Mouse (Mus musculus): ENCODE data around the gene Drg2. TPM values are rescaled to one million over a fixed set of nuclear protein-coding genes. Genes with fewer than 3 reads are reported as not detected.
"Not testable (repeated sequence)": the region's sequence is repeated elsewhere in the genome, so short reads cannot be mapped to it uniquely, and the experiment has no call there.

Drg2 gene
- polyA plus RNA-seq, 1 experiment from 2014 or later: 113 TPM

DNA sequence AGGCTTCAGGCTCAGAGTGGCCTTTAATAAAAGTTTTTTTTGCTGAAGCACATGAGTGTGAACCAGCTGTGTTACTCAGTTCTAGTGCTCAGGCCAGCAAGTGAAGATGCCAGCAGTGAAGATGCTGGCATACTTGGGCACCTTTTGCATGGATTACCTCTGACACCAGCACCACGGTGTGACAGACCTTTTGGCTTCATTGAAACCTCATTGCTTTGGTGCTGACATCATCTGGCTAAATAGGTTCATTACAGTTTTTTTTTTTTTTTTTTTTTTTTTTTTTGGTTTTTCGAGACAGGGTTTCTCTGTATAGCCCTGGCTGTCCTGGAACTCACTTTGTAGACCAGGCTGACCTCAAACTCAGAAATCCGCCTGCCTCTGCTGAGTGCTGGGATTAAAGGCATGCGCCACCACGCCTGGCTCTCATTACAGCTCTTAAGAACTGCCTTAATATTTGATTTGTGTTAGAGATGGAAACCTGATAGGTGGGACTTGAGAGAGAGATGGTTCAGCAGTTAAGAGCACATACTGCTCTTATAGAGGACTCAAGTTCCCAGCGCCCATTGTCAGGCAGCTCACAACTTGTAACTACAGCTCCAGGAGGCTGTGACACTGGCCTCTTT is 32.2 kb upstream of the Drg2 start:
- Histone ChIP-seq H3K27me3 (ENCODE audit: control insufficient read depth, insufficient read depth, low read length) (no peaks in the 10 kb centered on the region), H3K36me3 (ENCODE audit: control insufficient read depth, insufficient read depth, low read length) (no peaks in the 10 kb centered on the region), H3K4me1 (replicated peaks; ENCODE audit: control insufficient read depth, insufficient read depth, low read length) (peaks cover 3% of the 10 kb centered on the region; the same call in 1 of the 2 replicates), H3K4me3 (ENCODE audit: low read depth, low read length) (no peak overlapping the region), H3K27ac (ENCODE audit: low read depth, low read length) (no peak overlapping the region), H3K9ac (ENCODE audit: low read depth, low read length) (no peak overlapping the region), H3K9me3 (ENCODE audit: control insufficient read depth, low read length) (no peaks in the 10 kb centered on the region), H3K4me2 (replicated peaks; ENCODE audit: low read depth, low read length) (no peak overlapping the region)
- 70% methylated on average over 5 of the region's 6 CpGs for WGBS
- no peak for ATAC-seq (ENCODE audit: low FRiP score)
- no peak for DNase-seq (ENCODE audit: low spot score)

DNA sequence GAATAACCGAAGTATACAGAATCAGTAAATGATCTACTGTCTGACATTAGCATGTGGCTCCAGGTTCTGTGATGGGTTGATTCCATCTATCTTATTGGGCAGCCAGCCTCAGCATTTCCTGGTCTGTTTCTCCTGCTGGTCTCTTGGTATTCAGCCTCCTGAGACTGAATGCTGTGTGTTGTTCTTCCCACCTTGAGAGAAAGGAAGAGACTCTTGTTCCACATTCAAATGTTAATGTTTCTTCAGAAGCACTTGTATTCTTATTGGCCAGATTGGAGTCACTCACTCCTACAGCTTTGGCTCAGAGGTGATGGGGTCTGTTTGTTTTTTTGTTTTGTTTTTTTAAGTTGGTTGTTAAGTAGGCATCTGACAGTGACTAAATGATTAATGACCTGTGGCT is 31.4 kb upstream of the Drg2 start:
- Histone ChIP-seq H3K4me2 (replicated peaks; ENCODE audit: low read depth, low read length) (no peak overlapping the region), H3K9me3 (ENCODE audit: control insufficient read depth, low read length) (no peaks in the 10 kb centered on the region), H3K27me3 (ENCODE audit: control insufficient read depth, insufficient read depth, low read length) (no peaks in the 10 kb centered on the region), H3K4me3 (ENCODE audit: low read depth, low read length) (no peak overlapping the region), H3K27ac (ENCODE audit: low read depth, low read length) (no peak overlapping the region), H3K9ac (ENCODE audit: low read depth, low read length) (no peak overlapping the region), H3K36me3 (ENCODE audit: control insufficient read depth, insufficient read depth, low read length) (no peaks in the 10 kb centered on the region), H3K4me1 (replicated peaks; ENCODE audit: control insufficient read depth, insufficient read depth, low read length) (peaks cover 3% of the 10 kb centered on the region; the same call in 1 of the 2 replicates)
- WGBS: 50% methylated on average over 1 of the region's 1 CpGs
- ATAC-seq (ENCODE audit: low FRiP score) (no peak), DNase-seq (ENCODE audit: low spot score) (no peak)

DNA sequence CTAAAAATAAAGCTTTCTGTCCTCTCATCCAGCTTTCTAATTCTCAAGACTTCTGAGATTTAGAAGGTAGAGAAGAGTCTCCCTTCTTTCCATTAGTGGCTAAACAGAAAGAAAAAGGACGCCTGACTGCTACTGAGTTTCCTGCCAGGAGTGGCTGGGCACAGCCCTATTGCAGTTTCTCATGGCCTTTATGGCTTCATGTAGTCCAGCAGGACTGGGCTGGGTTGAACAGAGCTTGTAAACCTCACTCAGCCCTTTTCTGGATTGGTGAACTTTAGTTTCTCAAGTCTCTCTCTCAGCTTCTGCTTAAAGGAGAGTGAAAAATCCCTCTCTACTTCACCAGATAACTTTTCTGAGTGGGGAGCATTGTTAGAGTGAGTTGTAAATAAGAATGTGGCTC is 28.0 kb upstream of the Drg2 start:
- 92% methylated on average over 1 of the region's 1 CpGs for WGBS
- Histone ChIP-seq H3K9ac (ENCODE audit: low read depth, low read length) (no peak overlapping the region), H3K36me3 (ENCODE audit: control insufficient read depth, insufficient read depth, low read length) (no peaks in the 10 kb centered on the region)

DNA sequence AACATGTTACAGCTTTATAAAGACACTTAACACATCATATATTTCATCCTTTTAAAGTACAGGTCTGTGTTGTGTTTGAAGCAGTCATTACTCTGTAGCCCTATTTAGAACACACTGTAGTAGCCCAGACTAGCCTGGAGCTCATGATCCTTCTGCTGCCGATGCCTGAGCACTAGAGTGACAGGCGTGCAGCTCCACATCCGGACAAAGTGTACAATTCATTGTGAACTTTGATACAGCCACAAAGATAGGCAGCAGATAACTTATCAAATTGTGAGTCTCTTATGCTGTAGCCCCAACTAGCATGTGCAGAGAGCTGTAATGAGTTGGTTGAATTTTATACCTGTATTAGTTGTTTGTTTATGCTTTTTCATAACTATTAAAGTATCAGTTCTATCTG is 26.8 kb upstream of the Drg2 start:
- no peak for DNase-seq (ENCODE audit: low spot score)
- no peak overlapping the region for H3K4me2 ChIP-seq (replicated peaks; ENCODE audit: low read depth, low read length)
- H3K9me3 ChIP-seq (ENCODE audit: control insufficient read depth, low read length): no peaks in the 10 kb centered on the region
- H3K9ac ChIP-seq (ENCODE audit: low read depth, low read length): no peak overlapping the region
- no peak for ATAC-seq (ENCODE audit: low FRiP score)
- no peaks in the 10 kb centered on the region for H3K36me3 ChIP-seq (ENCODE audit: control insufficient read depth, insufficient read depth, low read length)
- no peaks in the 10 kb centered on the region for H3K4me1 ChIP-seq (replicated peaks; ENCODE audit: control insufficient read depth, insufficient read depth, low read length)
- no peak overlapping the region for H3K4me3 ChIP-seq (ENCODE audit: low read depth, low read length)
- H3K27me3 ChIP-seq (ENCODE audit: control insufficient read depth, insufficient read depth, low read length): no peaks in the 10 kb centered on the region
- no peak overlapping the region for H3K27ac ChIP-seq (ENCODE audit: low read depth, low read length)
- 97% methylated on average over 3 of the region's 3 CpGs for WGBS

More for the DNA sequence above, 28.0 kb upstream of the Drg2 start:
- DNase-seq (ENCODE audit: low spot score): no peak
- ATAC-seq (ENCODE audit: low FRiP score): no peak
- Histone ChIP-seq H3K4me2 (replicated peaks; ENCODE audit: low read depth, low read length) (no peak overlapping the region), H3K9me3 (ENCODE audit: control insufficient read depth, low read length) (no peaks in the 10 kb centered on the region), H3K27ac (ENCODE audit: low read depth, low read length) (no peak overlapping the region), H3K4me3 (ENCODE audit: low read depth, low read length) (no peak overlapping the region), H3K4me1 (replicated peaks; ENCODE audit: control insufficient read depth, insufficient read depth, low read length) (no peaks in the 10 kb centered on the region), H3K27me3 (ENCODE audit: control insufficient read depth, insufficient read depth, low read length) (no peaks in the 10 kb centered on the region)

DNA sequence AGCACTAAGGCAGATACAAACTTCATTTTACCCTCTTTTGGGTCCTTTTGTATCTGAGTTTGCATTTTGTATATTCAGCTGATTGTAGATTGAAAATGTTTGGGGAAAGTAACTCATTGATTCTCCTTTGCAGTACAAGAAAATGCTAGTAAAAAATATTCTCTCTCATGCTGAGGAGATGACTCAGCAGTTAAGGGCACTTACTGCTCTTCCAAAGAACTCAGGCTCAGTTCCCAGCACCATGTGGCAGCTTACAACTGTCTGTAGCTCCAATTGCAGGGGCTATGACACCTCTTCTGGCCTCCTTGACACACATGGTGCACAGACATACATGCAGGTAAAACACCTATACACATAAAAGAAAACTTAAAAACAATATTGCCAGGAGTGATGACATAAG is 20.9 kb upstream of the Drg2 start:
- DNase-seq (ENCODE audit: low spot score) (no peak), ATAC-seq (ENCODE audit: low FRiP score) (no peak)
- H3K4me2 ChIP-seq (replicated peaks; ENCODE audit: low read depth, low read length): no peak overlapping the region
- no peaks in the 10 kb centered on the region for H3K4me1 ChIP-seq (replicated peaks; ENCODE audit: control insufficient read depth, insufficient read depth, low read length)
- H3K9me3 ChIP-seq (ENCODE audit: control insufficient read depth, low read length): no peaks in the 10 kb centered on the region
- H3K27ac ChIP-seq (ENCODE audit: low read depth, low read length): no peak overlapping the region
- H3K4me3 ChIP-seq (ENCODE audit: low read depth, low read length): no peak overlapping the region
- no peak overlapping the region for H3K9ac ChIP-seq (ENCODE audit: low read depth, low read length)
- H3K36me3 ChIP-seq (ENCODE audit: control insufficient read depth, insufficient read depth, low read length): no peaks in the 10 kb centered on the region
- H3K27me3 ChIP-seq (ENCODE audit: control insufficient read depth, insufficient read depth, low read length): no peaks in the 10 kb centered on the region

DNA sequence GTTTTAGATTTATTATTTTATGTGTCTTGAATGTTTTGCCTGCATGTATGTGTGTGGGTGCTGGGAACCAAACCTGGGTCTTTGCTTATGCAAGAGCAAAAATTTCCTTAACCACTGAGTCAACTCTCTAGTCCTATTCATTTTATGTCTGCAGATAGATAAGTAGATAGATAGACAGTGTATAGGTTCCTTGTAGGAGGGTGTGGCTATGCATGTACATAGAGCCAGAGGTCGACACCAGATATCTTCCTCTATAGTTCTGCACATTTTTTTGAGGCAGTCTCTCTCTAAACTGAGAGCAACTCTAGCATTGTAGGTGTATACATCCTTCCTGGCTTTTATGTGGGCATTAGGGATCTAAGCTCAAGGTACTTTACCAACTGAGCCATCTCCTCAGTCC is 19.3 kb upstream of the Drg2 start:
- DNase-seq (ENCODE audit: low spot score) (no peak), ATAC-seq (ENCODE audit: low FRiP score) (no peak)
- no peaks in the 10 kb centered on the region for H3K36me3 ChIP-seq (ENCODE audit: control insufficient read depth, insufficient read depth, low read length)
- WGBS: 91% methylated on average over 1 of the region's 1 CpGs
- no peaks in the 10 kb centered on the region for H3K9me3 ChIP-seq (ENCODE audit: control insufficient read depth, low read length)
- H3K4me3 ChIP-seq (ENCODE audit: low read depth, low read length): no peak overlapping the region
- no peak overlapping the region for H3K4me2 ChIP-seq (replicated peaks; ENCODE audit: low read depth, low read length)
- H3K27me3 ChIP-seq (ENCODE audit: control insufficient read depth, insufficient read depth, low read length): no peaks in the 10 kb centered on the region
- no peaks in the 10 kb centered on the region for H3K4me1 ChIP-seq (replicated peaks; ENCODE audit: control insufficient read depth, insufficient read depth, low read length)
- no peak overlapping the region for H3K9ac ChIP-seq (ENCODE audit: low read depth, low read length)
- no peak overlapping the region for H3K27ac ChIP-seq (ENCODE audit: low read depth, low read length)

DNA sequence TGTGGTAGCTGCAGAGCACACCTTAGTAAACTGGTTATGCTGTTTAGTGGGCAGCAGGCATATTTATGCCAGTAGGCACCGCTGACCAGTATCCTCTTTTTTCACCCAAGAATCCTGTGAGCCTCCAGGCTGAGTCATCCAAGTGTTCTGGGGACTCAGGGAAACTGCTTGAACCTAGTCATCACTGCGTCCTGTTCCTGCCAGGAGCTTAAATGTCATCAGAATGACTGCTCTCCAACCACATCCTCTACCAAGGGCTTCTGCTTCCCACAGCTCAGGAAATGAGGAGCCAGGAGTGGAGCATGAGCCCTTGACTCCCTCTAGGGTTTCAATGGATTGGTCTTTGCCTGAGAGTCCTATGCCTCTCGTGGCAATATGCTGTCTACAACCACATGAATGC is 17.8 kb upstream of the Drg2 start:
- ATAC-seq (ENCODE audit: low FRiP score): no peak
- DNase-seq (ENCODE audit: low spot score): no peak
- H3K4me3 ChIP-seq (ENCODE audit: low read depth, low read length): no peak overlapping the region
- no peaks in the 10 kb centered on the region for H3K27me3 ChIP-seq (ENCODE audit: control insufficient read depth, insufficient read depth, low read length)
- no peaks in the 10 kb centered on the region for H3K4me1 ChIP-seq (replicated peaks; ENCODE audit: control insufficient read depth, insufficient read depth, low read length)
- no peaks in the 10 kb centered on the region for H3K36me3 ChIP-seq (ENCODE audit: control insufficient read depth, insufficient read depth, low read length)
- H3K9ac ChIP-seq (ENCODE audit: low read depth, low read length): no peak overlapping the region
- WGBS: 91% methylated on average over 3 of the region's 3 CpGs
- no peak overlapping the region for H3K4me2 ChIP-seq (replicated peaks; ENCODE audit: low read depth, low read length)
- H3K27ac ChIP-seq (ENCODE audit: low read depth, low read length): no peak overlapping the region
- H3K9me3 ChIP-seq (ENCODE audit: control insufficient read depth, low read length): no peaks in the 10 kb centered on the region

DNA sequence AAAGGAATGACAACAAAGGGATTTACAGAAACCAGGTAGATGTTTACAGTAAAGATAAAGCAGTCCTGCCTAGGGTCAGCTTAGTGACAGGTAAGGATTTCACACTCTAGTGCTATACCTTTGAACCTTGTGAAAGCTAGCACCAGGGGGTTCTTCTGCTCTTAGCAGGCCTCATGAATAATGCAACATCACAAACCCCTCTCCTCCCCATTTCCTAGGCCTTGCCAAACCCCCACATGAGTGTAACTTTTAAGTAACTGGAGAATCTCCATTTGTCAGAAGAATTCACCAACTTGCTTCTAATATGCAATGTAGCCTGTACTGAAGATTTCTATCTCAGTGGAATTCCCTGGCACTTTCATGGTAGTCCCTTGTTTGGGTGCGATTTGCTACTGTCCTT is 14.8 kb upstream of the Drg2 start:
- not testable (repeated sequence) for H3K4me1 ChIP-seq (replicated peaks; ENCODE audit: control insufficient read depth, insufficient read depth, low read length); H3K4me2 ChIP-seq (replicated peaks; ENCODE audit: low read depth, low read length); H3K9me3 ChIP-seq (ENCODE audit: control insufficient read depth, low read length); H3K27me3 ChIP-seq (ENCODE audit: control insufficient read depth, insufficient read depth, low read length); H3K27ac ChIP-seq (ENCODE audit: low read depth, low read length); H3K36me3 ChIP-seq (ENCODE audit: control insufficient read depth, insufficient read depth, low read length); H3K9ac ChIP-seq (ENCODE audit: low read depth, low read length); ATAC-seq (ENCODE audit: low FRiP score); H3K4me3 ChIP-seq (ENCODE audit: low read depth, low read length); DNase-seq (ENCODE audit: low spot score)
- WGBS: 31% methylated on average over 1 of the region's 1 CpGs

DNA sequence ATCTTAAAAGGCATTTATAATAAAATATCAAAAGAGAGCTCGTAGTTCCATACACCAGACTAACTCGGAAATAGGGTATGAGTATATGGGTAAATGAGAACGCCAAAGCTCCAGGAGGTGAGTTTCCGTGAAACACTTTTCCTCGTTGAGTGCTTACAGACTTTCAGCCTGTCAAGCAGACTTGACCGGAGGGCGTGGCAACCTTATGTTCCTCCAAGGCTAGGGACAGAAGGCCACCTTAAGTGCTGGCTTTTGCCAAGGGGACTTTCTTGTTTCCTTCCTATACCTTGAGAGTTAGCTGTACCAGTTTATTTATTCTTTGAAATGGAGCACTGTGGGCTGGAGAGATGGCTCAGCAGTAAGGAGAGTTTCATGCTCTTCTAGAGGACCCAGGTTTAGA is 14.2 kb upstream of the Drg2 start:
- 45% methylated on average over 7 of the region's 7 CpGs for WGBS
- H3K36me3 ChIP-seq (ENCODE audit: control insufficient read depth, insufficient read depth, low read length): no peaks in the 10 kb centered on the region
- ATAC-seq (ENCODE audit: low FRiP score): no peak

More for the DNA sequence above, 14.2 kb upstream of the Drg2 start:
- Histone ChIP-seq H3K4me2 (replicated peaks; ENCODE audit: low read depth, low read length) (no peak overlapping the region), H3K4me1 (replicated peaks; ENCODE audit: control insufficient read depth, insufficient read depth, low read length) (no peaks in the 10 kb centered on the region), H3K27me3 (ENCODE audit: control insufficient read depth, insufficient read depth, low read length) (no peaks in the 10 kb centered on the region), H3K9ac (ENCODE audit: low read depth, low read length) (no peak overlapping the region), H3K27ac (ENCODE audit: low read depth, low read length) (no peak overlapping the region), H3K9me3 (ENCODE audit: control insufficient read depth, low read length) (no peaks in the 10 kb centered on the region), H3K4me3 (ENCODE audit: low read depth, low read length) (no peak overlapping the region)
- DNase-seq (ENCODE audit: low spot score): no peak

Measured in hindbrain, embryonic 11.5 days (tissue).